In the genomic region with DNA sequence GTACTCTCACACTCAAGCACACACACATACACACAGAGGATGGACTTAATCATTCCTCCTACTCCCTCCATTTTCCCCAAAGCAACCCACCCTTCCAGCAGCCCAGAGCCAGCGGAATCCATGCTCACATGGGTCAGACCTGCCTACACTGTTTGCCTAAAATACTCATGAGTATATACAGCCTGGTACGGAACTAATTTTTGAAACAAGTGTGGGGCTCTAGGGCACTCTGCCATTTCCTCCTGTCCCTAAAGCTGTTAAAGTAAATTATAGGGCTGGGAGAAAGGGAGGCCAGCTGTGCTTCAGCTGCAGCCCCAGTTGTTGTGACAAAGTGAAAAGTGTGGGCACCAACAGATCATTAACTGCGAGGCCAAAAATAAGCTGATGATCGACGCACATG, we compare ENCODE assay signal across 18 mouse cellular contexts.
A peak's percentile ranks its signal among the peaks of the same experiment; 100 is the strongest.
DNase-seq lines count a peak whose midpoint lies in the region; ATAC-seq and TF ChIP-seq lines count a peak whose summit lies in the region.
"Had no signal": no experiment of that assay in that cellular context is flagged by ENCODE, and none has a peak within 500 bp of the region (broad histone marks: within the 10 kb centered on the region; RNA-seq: fewer than 3 reads in every experiment).

No protein-coding gene starts in this region.

- DNase-seq in forebrain, postnatal 0 days: peak; percentile 24
- DNase-seq in forebrain, embryonic 10.5 days (ENCODE audit: extremely low spot score, low spot score): no peak
- DNase-seq in lung, postnatal 36 days: no peak
- DNase-seq in lung, postnatal 14 days: peak; percentile 3
- DNase-seq in testis, postnatal 10 days (ENCODE audit: low spot score): no peak
- DNase-seq in testis, postnatal 14 days (ENCODE audit: low spot score): no peak
- DNase-seq: cerebellum, adult 2 months; heart, adult 18-20 months; heart, postnatal 10 days; kidney, adult 8-10 months; liver, postnatal 0 days; thymus, postnatal 25 days had no signal

- H3K9me3 ChIP-seq in forebrain, postnatal 0 days (ENCODE audit: low read length): no peaks in the 10 kb centered on the region
- H3K9me3 ChIP-seq in forebrain, embryonic 10.5 days: no peaks in the 10 kb centered on the region
- H3K9me3 ChIP-seq in lung, embryonic 16.5 days (ENCODE audit: control insufficient read depth, low read length): no peaks in the 10 kb centered on the region
- no peaks in the 10 kb centered on the region for H3K9me3 ChIP-seq in embryonic facial prominence, embryonic 15.5 days (replicated peaks)
- H3K9me3 ChIP-seq: hindbrain, embryonic 15.5 days; neural tube, embryonic 12.5 days had no signal

- no peaks in the 10 kb centered on the region for H3K27me3 ChIP-seq in forebrain, postnatal 0 days (ENCODE audit: insufficient read depth, low read length)
- no peaks in the 10 kb centered on the region for H3K27me3 ChIP-seq in forebrain, embryonic 10.5 days (ENCODE audit: poor library complexity, severe bottlenecking)
- no peaks in the 10 kb centered on the region for H3K27me3 ChIP-seq in lung, embryonic 16.5 days (ENCODE audit: control insufficient read depth, insufficient read depth, low read depth, low read length)
- no peaks in the 10 kb centered on the region for H3K27me3 ChIP-seq in embryonic facial prominence, embryonic 15.5 days
- H3K27me3 ChIP-seq: hindbrain, embryonic 15.5 days; neural tube, embryonic 12.5 days; Patski had no signal

- H3K36me3 ChIP-seq in forebrain, postnatal 0 days (ENCODE audit: insufficient read depth): no peaks in the 10 kb centered on the region
- no peaks in the 10 kb centered on the region for H3K36me3 ChIP-seq in forebrain, embryonic 10.5 days (replicated peaks)
- no peaks in the 10 kb centered on the region for H3K36me3 ChIP-seq in lung, embryonic 16.5 days (ENCODE audit: control insufficient read depth, insufficient read depth, low read length)
- H3K36me3 ChIP-seq in embryonic facial prominence, embryonic 15.5 days: no peaks in the 10 kb centered on the region
- H3K36me3 ChIP-seq: hindbrain, embryonic 15.5 days; neural tube, embryonic 12.5 days had no signal

- H3K9ac ChIP-seq in forebrain, postnatal 0 days: no peak overlapping the region
- no peak overlapping the region for H3K9ac ChIP-seq in lung, embryonic 16.5 days (ENCODE audit: low read length)
- H3K9ac ChIP-seq in embryonic facial prominence, embryonic 15.5 days: no peak overlapping the region
- H3K9ac ChIP-seq: hindbrain, embryonic 15.5 days; liver, postnatal 0 days; neural tube, embryonic 12.5 days had no signal

- H3K4me2 ChIP-seq in forebrain, postnatal 0 days (ENCODE audit: low read depth): no peak overlapping the region
- H3K4me2 ChIP-seq in lung, embryonic 16.5 days (ENCODE audit: low read depth, low read length): no peak overlapping the region
- no peak overlapping the region for H3K4me2 ChIP-seq in embryonic facial prominence, embryonic 15.5 days (replicated peaks)
- H3K4me2 ChIP-seq: hindbrain, embryonic 15.5 days; neural tube, embryonic 12.5 days had no signal

- no peaks in the 10 kb centered on the region for H3K4me1 ChIP-seq in forebrain, postnatal 0 days (ENCODE audit: insufficient read depth)
- H3K4me1 ChIP-seq in forebrain, embryonic 10.5 days: peaks cover 13% of the 10 kb centered on the region
- H3K4me1 ChIP-seq in lung, embryonic 16.5 days (replicated peaks; ENCODE audit: control insufficient read depth, insufficient read depth, low read length): no peaks in the 10 kb centered on the region; the same call in 1 of the 2 replicates
- H3K4me1 ChIP-seq in embryonic facial prominence, embryonic 15.5 days: no peaks in the 10 kb centered on the region
- H3K4me1 ChIP-seq: hindbrain, embryonic 15.5 days had no signal

- no peak overlapping the region for H3K27ac ChIP-seq in forebrain, postnatal 0 days (ENCODE audit: low read depth, low read length)
- no peak overlapping the region for H3K27ac ChIP-seq in forebrain, embryonic 10.5 days
- H3K27ac ChIP-seq in lung, embryonic 16.5 days (ENCODE audit: low read length): no peak overlapping the region
- no peak overlapping the region for H3K27ac ChIP-seq in embryonic facial prominence, embryonic 15.5 days (replicated peaks)
- H3K27ac ChIP-seq: hindbrain, embryonic 15.5 days; layer of hippocampus, adult 2 months; neural tube, embryonic 12.5 days had no signal

- H3K4me3 ChIP-seq in forebrain, postnatal 0 days (ENCODE audit: low read depth, low read length): no peak overlapping the region
- no peak overlapping the region for H3K4me3 ChIP-seq in forebrain, embryonic 10.5 days
- no peak overlapping the region for H3K4me3 ChIP-seq in lung, embryonic 16.5 days (ENCODE audit: low read length)
- no peak overlapping the region for H3K4me3 ChIP-seq in embryonic facial prominence, embryonic 15.5 days (replicated peaks)
- H3K4me3 ChIP-seq: hindbrain, embryonic 15.5 days; layer of hippocampus, adult 2 months; neural tube, embryonic 12.5 days had no signal

- 65% methylated on average over 5 of the region's 5 CpGs for WGBS in forebrain, postnatal 0 days
- 88% methylated on average over 5 of the region's 5 CpGs for WGBS in forebrain, embryonic 10.5 days
- 52% methylated on average over 5 of the region's 5 CpGs for WGBS in lung, embryonic 16.5 days
- 57% methylated on average over 5 of the region's 5 CpGs for WGBS in embryonic facial prominence, embryonic 15.5 days

- TF ChIP-seq CTCF in forebrain, postnatal 0 days (IDR thresholded peaks at IDR 0.05; ENCODE audit: low read depth): no peak

- peak; percentile 66 for ATAC-seq in forebrain, postnatal 0 days
- ATAC-seq in lung, embryonic 16.5 days (ENCODE audit: low read depth): peak; percentile 23; the same call in 1 of the 2 replicates
- ATAC-seq in embryonic facial prominence, embryonic 15.5 days (ENCODE audit: insufficient number of reproducible peaks, low FRiP score, low TSS enrichment, low read depth): peak; percentile 57; the same call in 1 of the 2 replicates
- ATAC-seq: liver, postnatal 0 days; Patski had no signal

Comparison
In these comparisons a context has a peak if more than half of its experiments do, and no peak if none do; other contexts are left out.
1. DNase-seq: peak in forebrain, postnatal 0 days (single experiment) and lung, postnatal 14 days (single experiment); none in forebrain, embryonic 10.5 days (single experiment), lung, postnatal 36 days (single experiment), testis, postnatal 10 days (single experiment) and testis, postnatal 14 days (single experiment).
2. Peak in every context shown above with its lines, with median percentiles within 50 percentile points of each other: ATAC-seq.